Mouse (Mus musculus): ENCODE data around the gene 4931422A03Rik.

4931422A03Rik gene

GRCm38 (mm10) chr2:103937670-103938069, 90.5 kb downstream of the 4931422A03Rik start:
- no peak for DNase-seq (ENCODE audit: extremely low spot score, low spot score)

- DNase-seq (ENCODE audit: extremely low spot score, low spot score): no peak
Observed at GRCm38 (mm10) chr2:103936666-103937065, 91.5 kb downstream of the 4931422A03Rik start.

- DNase-seq (ENCODE audit: extremely low spot score, low spot score): no peak
Observed at GRCm38 (mm10) chr2:103935691-103936435, 92.3 kb downstream of the 4931422A03Rik start.

GRCm38 (mm10) chr2:103934670-103935069, 93.5 kb downstream of the 4931422A03Rik start:
- DNase-seq (ENCODE audit: extremely low spot score, low spot score): no peak

GRCm38 (mm10) chr2:103934270-103934669, 93.9 kb downstream of the 4931422A03Rik start:
- no peak for DNase-seq (ENCODE audit: extremely low spot score, low spot score)

GRCm38 (mm10) chr2:103932480-103932879, 95.7 kb downstream of the 4931422A03Rik start:
- DNase-seq (ENCODE audit: extremely low spot score, low spot score): no peak

- DNase-seq (ENCODE audit: extremely low spot score, low spot score): no peak
Observed at GRCm38 (mm10) chr2:103932025-103932424, 96.1 kb downstream of the 4931422A03Rik start.

- DNase-seq (ENCODE audit: extremely low spot score, low spot score): no peak
Observed at GRCm38 (mm10) chr2:103931511-103931911, 96.7 kb downstream of the 4931422A03Rik start.

- DNase-seq (ENCODE audit: extremely low spot score, low spot score): no peak
Observed at GRCm38 (mm10) chr2:103930306-103931019, 97.7 kb downstream of the 4931422A03Rik start.

GRCm38 (mm10) chr2:103927610-103928145, 100.5 kb downstream of the 4931422A03Rik start:
- no peak for DNase-seq (ENCODE audit: extremely low spot score, low spot score)

GRCm38 (mm10) chr2:103926586-103927113, 101.5 kb downstream of the 4931422A03Rik start:
- DNase-seq (ENCODE audit: extremely low spot score, low spot score): no peak

GRCm38 (mm10) chr2:103919488-103919887, 108.7 kb downstream of the 4931422A03Rik start:
- no peak for DNase-seq (ENCODE audit: extremely low spot score, low spot score)

GRCm38 (mm10) chr2:103918375-103918774, 109.8 kb downstream of the 4931422A03Rik start:
- no peak for DNase-seq (ENCODE audit: extremely low spot score, low spot score)

GRCm38 (mm10) chr2:103917375-103917774, 110.8 kb downstream of the 4931422A03Rik start:
- no peak for DNase-seq (ENCODE audit: extremely low spot score, low spot score)

All from neural tube, embryonic 10.5 days (tissue).